Mouse (Mus musculus) small intestine, adult 2 months (tissue): ENCODE data around the gene Higd1a.

Experiments
- CTCF ChIP-seq: fragments of 200-500 bp; IDR thresholded peaks from 2 replicates; pipeline ENCODE4 v1.5.1; 2012; ENCODE audit warnings: low read depth, mild to moderate bottlenecking, control low read depth, inconsistent platforms, low read length, moderate library complexity, mixed read lengths; ENCODE audit not compliant: insufficient replicate concordance, insufficient read length; ENCODE audit errors: extremely low read depth
- POLR2A ChIP-seq: fragments of 200-500 bp; IDR thresholded peaks from 2 replicates; pipeline ENCODE4 v1.6.1; 2012; ENCODE audit warnings: low read depth, mild to moderate bottlenecking, control low read depth, inconsistent platforms, low read length, moderate library complexity

GRCm38 (mm10) chr9:121807546-121807945 lies 50.6 kb downstream of the Higd1a start:
- no peak for TF ChIP-seq CTCF
- TF ChIP-seq POLR2A = no peak
